Mouse (Mus musculus): ENCODE measurements around the gene Rnls.
"Not testable (repeated sequence)": the region's sequence is repeated elsewhere in the genome, so short reads cannot be mapped to it uniquely, and the experiment has no call there.

Gene Rnls

DNA sequence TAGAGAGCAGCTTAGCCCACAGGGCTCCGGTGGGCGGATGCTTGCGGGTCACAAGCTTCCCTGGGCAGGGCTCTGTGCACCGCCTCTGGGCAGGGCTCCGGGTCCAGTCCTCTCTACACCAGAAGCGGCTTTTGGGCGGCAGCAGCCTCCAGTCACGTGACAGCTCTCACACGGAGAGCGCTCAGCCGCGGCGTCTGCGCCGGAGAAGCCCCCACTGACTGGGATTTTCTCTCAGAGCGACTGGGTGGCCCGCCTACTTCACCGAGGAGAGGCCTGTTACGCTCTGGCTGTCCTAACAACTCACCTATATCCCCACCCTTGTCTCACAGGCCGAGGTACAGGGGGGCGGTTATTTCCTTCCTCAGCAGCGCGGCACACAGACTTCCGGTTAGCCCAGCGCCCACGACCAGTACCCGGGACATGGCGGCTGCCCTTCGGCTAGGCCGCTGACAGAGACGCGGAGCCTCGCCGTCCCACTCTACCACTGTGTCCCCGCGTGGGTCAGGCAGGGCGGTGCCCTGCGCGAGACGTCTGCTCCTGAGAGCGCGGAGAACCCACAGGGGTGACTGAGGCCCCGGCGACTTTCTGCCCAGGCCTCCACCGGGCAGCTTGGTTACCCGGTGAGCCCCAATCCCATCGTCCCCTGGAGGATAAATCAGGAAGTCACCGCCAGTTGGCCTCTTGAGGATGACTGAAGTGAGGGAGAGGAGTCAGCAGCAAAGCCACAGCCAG, at the start of gene Rnls:
Gene Rnls (minus strand): TSS at position 645 of the 732 bp plus-strand sequence.
- DNase-seq = peak; percentile 88 to 96

DNA sequence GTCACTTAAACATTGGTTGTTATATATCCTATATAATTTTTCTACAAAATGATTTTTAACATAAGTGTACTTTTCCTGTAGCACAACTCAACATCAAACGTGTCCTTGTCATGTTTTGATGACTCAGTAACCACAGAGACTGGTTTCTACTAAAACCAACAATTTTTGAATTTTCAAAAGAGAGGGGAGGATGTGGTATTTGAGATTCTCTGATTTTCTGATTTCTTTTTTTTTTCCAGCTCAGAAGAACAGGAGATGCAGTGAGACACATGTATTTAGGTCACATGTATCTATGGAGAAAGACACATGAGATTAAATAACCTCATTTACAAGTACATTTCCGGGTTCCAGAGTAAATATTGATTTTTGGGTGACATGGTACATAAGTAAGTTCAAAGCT, 37.4 kb upstream of the Rnls start:
- DNase-seq = no peak

GRCm38 (mm10) chr19:33419368-33419767, 27.3 kb upstream of the Rnls start:
- DNase-seq = not testable (repeated sequence)

DNA sequence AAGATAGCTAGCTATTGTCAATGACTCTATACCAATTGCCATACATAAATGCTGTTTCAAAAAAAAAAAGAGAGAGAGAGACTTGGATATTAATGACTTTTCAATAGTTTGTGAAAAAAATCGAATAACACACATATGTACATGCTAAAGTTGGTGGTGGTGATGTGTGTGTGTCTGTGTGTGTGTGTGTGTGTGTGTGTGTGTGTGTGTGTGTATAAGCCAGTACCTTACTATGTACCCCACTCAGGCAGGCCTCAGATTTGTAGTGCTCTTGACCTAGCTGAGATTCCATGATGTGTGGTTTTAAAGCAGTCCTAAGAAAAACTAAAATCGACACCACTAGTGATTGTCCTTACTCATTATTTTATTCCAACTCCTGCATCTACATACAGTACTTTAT, 11.3 kb downstream of the Rnls start:
- DNase-seq = no peak

- DNase-seq = no peak
Measured at GRCm38 (mm10) chr19:33380386-33380785, 11.7 kb downstream of the Rnls start.

GRCm38 (mm10) chr19:33368808-33369207, 23.3 kb downstream of the Rnls start:
- DNase-seq = no peak

- DNase-seq = peak; percentile 66 to 74
Measured at GRCm38 (mm10) chr19:33366661-33367060, 25.4 kb downstream of the Rnls start.

- DNase-seq = no peak
Measured at GRCm38 (mm10) chr19:33357019-33357418, 35.1 kb downstream of the Rnls start.

DNA sequence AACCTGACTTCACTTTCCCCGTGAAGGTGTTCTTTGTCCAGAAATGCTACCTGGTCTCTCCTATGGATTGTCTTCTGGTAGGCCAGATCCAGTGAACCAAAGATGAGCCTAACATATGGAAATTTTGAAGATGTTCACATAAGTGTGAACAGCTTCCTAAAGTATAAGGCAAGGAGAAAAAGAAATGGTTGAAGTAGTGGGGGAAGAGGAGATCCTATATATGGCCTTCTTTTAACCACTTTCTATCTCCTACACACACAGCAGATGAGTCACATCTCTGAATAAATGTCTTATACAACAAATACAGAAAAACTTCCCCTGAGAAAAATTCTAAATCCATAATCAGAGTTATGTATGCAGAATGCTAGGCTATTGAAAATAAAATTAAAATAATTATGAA, 52.0 kb downstream of the Rnls start:
- DNase-seq = no peak

- no peak for DNase-seq
Measured at GRCm38 (mm10) chr19:33326706-33327641, 65.1 kb downstream of the Rnls start.

- no peak for DNase-seq
Measured at GRCm38 (mm10) chr19:33318785-33319184, 73.3 kb downstream of the Rnls start.

GRCm38 (mm10) chr19:33317130-33317529, 75.0 kb downstream of the Rnls start:
- DNase-seq = no peak

- DNase-seq = no peak
Measured at GRCm38 (mm10) chr19:33299726-33300292, 92.3 kb downstream of the Rnls start.

DNA sequence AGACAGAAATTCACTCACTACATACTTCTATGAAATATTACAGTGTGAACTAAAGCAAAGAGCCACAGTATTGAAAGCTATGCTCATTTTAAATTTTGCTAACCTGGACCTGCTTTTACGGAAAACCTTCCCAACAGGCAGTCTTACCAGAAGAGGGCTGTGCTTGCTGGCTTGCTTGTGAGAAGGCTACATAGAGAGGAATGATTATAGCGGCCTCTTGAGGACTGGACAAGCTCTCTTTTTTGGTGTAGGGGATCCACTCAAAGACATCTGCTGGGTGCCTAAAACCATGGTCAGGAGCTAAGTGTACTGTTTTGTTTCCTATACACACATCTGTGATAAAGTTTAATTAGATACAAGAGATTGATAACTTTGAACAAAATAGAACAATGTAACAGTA, 95.8 kb downstream of the Rnls start:
- DNase-seq = no peak

DNA sequence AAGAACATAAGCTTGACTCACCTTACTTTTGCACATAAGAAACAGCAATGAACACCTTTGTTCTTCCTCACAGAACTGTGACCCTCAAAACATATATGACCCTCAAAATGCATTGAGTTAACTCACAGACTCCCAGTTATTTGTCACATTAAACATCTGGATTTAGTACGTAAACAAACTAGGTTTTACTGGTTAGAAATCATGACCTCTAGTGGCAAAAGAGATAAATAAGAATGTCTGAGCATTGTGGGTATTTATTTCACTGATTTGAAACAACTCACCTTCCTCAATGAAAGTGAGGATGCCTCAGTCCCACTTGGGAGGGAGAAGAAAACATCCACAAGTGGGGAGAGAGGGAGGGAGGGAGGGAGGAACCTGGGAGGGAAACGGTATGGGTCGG, 109.1 kb downstream of the Rnls start:
- DNase-seq = no peak

GRCm38 (mm10) chr19:33276421-33276820, 115.7 kb downstream of the Rnls start:
- DNase-seq = no peak

GRCm38 (mm10) chr19:33273676-33274075, 118.4 kb downstream of the Rnls start:
- peak; percentile 51 to 52 for DNase-seq

DNA sequence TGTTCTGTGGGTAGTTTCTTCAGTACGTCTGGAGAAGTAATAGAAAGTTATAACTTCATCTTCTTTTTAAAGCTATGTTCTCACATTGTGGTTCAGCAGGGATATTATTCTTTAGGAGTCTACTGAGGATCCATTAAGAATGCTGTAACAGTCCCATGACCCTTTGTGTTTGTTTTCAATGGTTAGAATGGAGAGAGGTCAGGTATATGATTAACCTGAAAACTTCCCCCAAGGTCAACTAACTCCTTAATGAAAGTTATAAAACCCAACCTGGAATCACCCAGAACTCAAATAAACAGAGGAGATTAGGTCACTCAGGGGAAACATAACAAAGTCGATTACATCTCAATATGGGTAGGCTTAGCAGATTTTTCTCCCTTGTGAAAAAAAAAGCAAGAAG, 120.5 kb downstream of the Rnls start:
- DNase-seq = no peak

- DNase-seq = no peak
Measured at GRCm38 (mm10) chr19:33270231-33270630, 121.9 kb downstream of the Rnls start.

- peak; percentile 19 to 35 for DNase-seq
Measured at GRCm38 (mm10) chr19:33268044-33268443, 124.1 kb downstream of the Rnls start.

DNA sequence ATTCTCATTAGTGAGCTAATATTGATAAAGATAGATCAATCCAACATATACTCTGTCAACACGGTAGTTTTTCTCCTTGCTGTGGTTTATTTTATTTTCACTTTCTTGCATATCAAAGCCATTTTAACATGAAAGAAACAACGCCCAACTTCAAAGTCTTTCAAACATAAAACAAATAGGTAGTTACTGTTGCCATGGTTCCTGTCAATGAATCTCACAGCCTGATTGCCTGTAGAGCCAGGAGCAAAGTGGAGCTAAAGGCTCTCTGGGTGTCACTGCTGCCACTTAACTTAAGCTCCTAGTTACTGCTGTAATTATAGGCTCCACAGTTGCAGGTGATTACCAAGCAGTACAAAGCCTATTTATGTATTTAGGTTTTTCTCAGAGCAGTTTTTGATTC, 126.8 kb downstream of the Rnls start:
- DNase-seq = no peak

DNA sequence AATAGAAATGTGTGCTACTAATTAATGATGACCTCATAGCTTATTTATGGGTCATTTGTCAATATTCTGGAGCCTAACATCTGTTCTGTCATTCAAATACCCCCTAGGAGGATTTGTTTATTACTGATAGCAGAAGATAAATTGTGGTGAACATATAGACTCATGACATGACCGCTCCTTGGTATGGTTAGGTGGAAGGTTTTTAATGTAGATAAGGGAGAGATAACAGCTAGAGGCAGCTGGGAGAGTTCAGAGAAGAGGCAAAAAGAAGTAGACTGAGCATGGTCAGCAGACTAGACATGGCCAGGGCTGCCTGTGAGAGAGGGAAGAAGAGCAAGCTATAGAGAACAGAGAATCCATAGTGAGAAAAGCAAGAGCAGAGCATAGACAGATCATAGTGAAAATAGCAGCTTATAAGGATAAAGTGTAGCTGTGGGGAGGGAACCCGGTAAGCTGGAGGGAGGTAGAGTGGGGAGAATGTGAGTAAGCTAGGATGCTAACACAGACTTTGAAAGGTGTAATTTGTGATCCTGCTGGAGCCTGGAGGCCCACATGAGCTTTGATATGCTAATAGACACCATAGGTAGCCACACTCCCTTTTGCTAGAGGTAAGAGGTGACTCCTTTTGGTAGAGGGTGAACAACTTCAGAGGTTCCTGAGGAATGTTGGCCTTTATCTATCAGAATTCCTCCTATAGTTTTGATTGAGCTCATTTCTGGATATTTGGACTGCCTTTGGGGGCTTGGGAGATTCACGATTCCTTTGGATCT, 127.7 kb downstream of the Rnls start:
- no peak for DNase-seq

DNA sequence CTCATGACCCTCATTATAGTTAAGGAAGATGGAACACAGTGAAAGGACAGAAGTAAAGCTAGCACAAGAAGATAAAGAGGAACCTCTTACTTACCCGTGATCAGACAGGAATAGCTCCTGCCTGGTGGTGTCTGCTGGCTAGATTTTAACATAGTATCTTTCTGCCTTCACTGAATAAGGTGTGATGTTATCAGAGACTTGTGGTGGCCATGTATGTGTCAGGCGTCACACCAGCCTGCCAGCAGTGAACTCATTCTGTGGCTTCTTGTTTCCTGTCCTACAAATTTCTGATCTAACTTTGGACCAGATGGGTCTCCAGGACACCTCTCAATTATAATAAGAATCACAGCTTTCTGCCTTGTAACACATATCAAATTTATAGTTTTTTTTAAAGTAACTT, 129.7 kb downstream of the Rnls start:
- no peak for DNase-seq
